Mouse (Mus musculus): ENCODE results near the gene Hist2h2bb. TPM values are rescaled to one million over a fixed set of nuclear protein-coding genes. Genes with fewer than 3 reads are reported as not detected.
"Not testable (repeated sequence)": the region's sequence is repeated elsewhere in the genome, so short reads cannot be mapped to it uniquely, and the experiment has no call there.

Gene Hist2h2bb
- polyA plus RNA-seq, 1 experiment = 5.4 TPM

DNA sequence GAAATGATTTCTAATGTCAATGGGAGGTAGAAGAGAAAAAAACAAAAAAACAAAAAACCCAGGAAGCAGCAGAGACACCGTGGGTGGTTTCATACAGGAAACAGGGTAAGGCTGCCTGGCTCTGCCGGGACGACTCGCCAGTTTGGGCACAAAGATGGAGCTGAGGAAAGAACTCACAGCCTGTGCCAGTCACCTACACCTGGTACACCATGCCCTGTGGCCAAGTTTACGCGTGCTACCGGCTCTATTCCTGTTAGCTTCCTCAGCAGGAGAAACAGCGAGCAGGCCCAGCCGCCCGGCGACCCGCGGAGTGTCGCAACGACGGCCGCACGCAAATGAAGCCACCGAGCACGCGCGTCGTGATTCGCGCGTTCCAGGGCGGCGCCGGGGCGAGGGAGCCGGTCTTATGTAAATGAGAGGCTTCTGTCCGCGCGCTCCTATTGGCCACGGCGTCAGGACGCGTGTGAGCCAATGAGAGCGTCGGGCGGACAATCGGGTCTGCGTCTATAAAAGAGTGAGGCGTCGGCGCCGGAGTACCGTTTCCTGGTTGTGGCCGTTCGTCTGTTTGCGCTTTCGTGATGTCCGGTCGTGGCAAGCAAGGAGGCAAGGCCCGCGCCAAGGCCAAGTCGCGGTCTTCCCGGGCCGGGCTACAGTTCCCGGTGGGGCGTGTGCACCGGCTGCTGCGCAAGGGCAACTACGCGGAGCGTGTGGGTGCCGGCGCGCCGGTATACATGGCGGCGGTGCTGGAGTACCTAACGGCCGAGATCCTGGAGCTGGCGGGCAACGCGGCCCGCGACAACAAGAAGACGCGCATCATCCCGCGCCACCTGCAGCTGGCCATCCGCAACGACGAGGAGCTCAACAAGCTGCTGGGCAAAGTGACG lies 24.3 kb upstream of the Hist2h2bb start, which contains the start of gene Hist2h2aa1:
Gene Hist2h2aa1, plus strand, starts transcription at position 495 of the 884 bp plus-strand sequence.
- Histone ChIP-seq H3K4me3 (replicated peaks; ENCODE audit: insufficient read depth, low read depth, low read length) (peak within 1 kb of the TSS; percentile 71), H3K4me1 (ENCODE audit: control insufficient read depth, insufficient read depth, low read length) (peaks cover 10% of the 10 kb centered on the region), H3K27ac (ENCODE audit: insufficient read depth, low read length) (peak within 1 kb of the TSS; percentile 93)
- not testable (repeated sequence) for H3K27me3 ChIP-seq (ENCODE audit: control insufficient read depth, insufficient read depth, low read length)
- TF ChIP-seq POLR2A (IDR thresholded peaks at IDR 0.05; ENCODE audit: borderline replicate concordance, insufficient read depth, low read length) = peak; percentile 58
- WGBS = under 1% methylated on average over 45 of the region's 88 CpGs
- DNase-seq = peak; percentile 92 to 93

DNA sequence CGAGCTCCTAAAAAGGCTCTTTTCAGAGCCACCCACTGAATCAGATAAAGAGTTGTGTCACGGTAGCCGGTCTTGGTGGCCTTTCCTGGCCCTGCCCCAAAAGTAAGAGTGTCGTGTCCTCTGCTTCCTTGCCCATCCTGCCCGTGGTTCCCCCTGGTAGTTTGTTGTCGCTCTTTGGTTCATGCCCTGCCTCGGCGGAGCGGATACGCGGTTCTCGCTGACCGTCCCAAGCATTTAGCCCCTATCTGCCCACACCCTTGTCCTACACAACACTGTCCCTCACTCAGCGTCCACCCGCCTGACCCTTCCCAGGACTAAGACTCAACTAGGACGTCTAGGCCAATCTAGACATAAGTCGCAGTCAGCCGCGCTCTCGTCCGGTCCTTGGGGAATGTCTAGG lies 23.5 kb upstream of the Hist2h2bb start:
- H3K4me3 ChIP-seq (replicated peaks; ENCODE audit: insufficient read depth, low read depth, low read length) = peak overlapping the region; percentile 71
- peaks cover 10% of the 10 kb centered on the region for H3K4me1 ChIP-seq (ENCODE audit: control insufficient read depth, insufficient read depth, low read length)
- H3K27me3 ChIP-seq (ENCODE audit: control insufficient read depth, insufficient read depth, low read length); DNase-seq: not testable (repeated sequence)
- H3K27ac ChIP-seq (ENCODE audit: insufficient read depth, low read length) = 0 out of 2 replicates have a peak overlapping the region, but pooled peaks have one; percentile 61
- WGBS = under 1% methylated on average over 10 of the region's 21 CpGs

DNA sequence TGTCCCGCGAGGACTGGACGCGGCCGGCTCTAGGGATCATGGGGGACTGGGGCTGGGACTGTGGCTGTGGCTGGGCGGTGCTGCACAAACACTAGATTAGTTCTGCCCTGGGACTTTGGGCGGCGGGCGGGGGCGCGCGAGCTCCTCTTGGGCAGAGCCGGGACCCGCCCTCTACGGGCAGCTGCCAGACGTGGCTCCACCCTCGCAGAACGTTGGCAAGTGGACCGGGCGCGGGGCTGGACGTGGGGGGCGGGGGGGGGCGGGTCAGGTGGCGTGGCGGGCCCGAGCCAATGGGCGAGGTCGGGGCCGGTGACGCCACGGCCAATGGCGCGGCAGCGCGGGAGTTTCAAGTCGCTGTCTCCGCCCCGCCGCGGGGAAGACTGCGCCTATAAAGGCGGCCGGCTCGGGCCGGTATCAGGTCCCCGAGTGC lies 23.1 kb upstream of the Hist2h2bb start, which contains the start of gene Hist2h3c1:
Gene Hist2h3c1, plus strand, starts transcription at position 259 of the 430 bp plus-strand sequence.
- Histone ChIP-seq H3K4me3 (replicated peaks; ENCODE audit: insufficient read depth, low read depth, low read length) (peak within 1 kb of the TSS; percentile 71), H3K27ac (ENCODE audit: insufficient read depth, low read length) (0 out of 2 replicates have a peak within 1 kb of the TSS, but pooled peaks have one; percentile 61), H3K4me1 (ENCODE audit: control insufficient read depth, insufficient read depth, low read length) (peaks cover 10% of the 10 kb centered on the region)
- peak in 1 of 2 experiments; percentile 33 for DNase-seq
- not testable (repeated sequence) for H3K27me3 ChIP-seq (ENCODE audit: control insufficient read depth, insufficient read depth, low read length)
- 0% methylated on average over 1 of the region's 47 CpGs for WGBS

DNA sequence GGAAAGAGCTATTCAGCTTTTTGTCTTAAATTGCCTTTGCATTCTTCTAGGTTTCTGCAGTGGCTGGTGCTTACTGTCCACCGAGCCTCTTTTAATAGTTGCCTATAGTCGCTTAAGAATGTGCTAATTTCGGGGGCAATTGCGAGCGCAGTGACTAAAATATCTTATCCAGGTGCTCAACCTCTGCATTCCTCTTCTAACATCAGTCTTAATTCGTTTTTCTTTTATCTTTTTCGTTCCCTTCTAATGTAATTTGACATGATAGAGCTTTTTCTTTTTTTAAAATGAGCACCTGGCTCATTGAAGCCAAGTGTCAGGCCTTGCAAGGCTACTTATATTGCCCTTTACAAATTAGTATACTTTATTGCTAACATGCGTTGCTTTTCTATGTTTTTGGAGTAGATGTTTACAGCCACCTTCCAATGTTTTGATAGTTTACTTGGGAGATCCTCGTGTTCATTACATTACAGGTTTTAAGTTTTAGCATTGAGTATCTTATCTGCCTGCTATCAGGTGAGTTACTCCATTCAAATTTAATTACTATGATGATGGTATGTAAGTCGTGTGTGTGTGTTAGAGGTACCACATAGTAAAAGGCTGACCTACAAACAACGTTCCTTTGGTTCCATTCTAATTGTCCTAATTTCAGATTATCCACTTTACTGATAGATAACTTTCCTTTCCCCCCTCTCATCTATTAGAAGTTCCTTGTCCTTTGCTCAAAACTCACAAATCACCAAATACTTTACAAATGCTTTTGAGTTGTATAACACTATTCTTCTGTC lies 22.0 kb upstream of the Hist2h2bb start:
- Histone ChIP-seq H3K4me3 (replicated peaks; ENCODE audit: insufficient read depth, low read depth, low read length) (no peak overlapping the region), H3K27ac (ENCODE audit: insufficient read depth, low read length) (no peak overlapping the region), H3K27me3 (ENCODE audit: control insufficient read depth, insufficient read depth, low read length) (no peaks in the 10 kb centered on the region), H3K4me1 (ENCODE audit: control insufficient read depth, insufficient read depth, low read length) (peaks cover 10% of the 10 kb centered on the region)
- no peak for DNase-seq
- 33% methylated on average over 11 of the region's 11 CpGs for WGBS
- TF ChIP-seq POLR2A (IDR thresholded peaks at IDR 0.05; ENCODE audit: borderline replicate concordance, insufficient read depth, low read length) (no peak), CTCF (IDR thresholded peaks at IDR 0.05; ENCODE audit: borderline replicate concordance, insufficient read depth, low read depth, low read length) (no peak)

DNA sequence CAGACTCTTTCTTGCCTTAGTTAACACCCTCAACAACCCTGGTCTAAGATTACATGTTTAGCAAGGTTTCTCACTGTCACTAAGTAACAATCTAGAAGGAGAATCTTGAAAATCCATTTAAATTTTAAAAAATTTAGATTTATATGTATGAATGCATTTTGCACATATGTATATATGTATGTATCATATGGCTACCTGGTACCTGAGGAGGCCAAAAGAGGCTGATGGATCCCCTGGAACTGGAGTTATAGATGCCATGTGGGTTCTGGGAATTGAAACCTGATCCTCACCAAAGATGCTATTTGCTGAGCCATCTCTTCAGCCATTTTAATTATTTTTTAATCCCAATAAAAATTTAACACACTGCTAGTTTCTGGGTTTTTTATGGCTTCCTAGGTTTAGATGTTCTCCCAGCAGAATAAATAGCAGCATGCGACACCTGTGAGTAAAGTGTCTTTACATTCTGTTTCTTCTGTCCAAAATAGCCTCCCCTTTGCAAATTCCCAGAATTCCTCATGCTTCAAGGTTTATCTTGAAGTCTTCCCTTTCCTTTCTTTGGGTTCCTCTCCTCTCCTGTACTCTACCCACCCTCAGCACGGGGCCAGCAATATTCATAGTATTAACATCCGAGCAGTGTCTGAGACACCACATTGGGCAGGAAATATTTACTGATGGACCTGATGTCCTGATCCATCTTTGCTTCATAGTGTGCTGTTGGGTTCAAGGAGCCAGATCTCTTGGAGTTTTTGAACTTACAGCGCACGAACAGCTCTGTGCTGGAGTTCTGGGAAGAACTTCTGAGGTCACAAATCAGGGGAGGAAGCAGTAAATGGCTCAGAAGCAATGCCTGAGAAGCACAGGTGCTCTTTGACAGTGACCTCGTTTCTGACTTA lies 21.2 kb upstream of the Hist2h2bb start:
- TF ChIP-seq CTCF (IDR thresholded peaks at IDR 0.05; ENCODE audit: borderline replicate concordance, insufficient read depth, low read depth, low read length) (no peak), POLR2A (IDR thresholded peaks at IDR 0.05; ENCODE audit: borderline replicate concordance, insufficient read depth, low read length) (no peak)
- WGBS = 55% methylated on average over 6 of the region's 6 CpGs
- Histone ChIP-seq H3K27me3 (ENCODE audit: control insufficient read depth, insufficient read depth, low read length) (no peaks in the 10 kb centered on the region), H3K27ac (ENCODE audit: insufficient read depth, low read length) (no peak overlapping the region), H3K4me3 (replicated peaks; ENCODE audit: insufficient read depth, low read depth, low read length) (no peak overlapping the region), H3K4me1 (ENCODE audit: control insufficient read depth, insufficient read depth, low read length) (peaks cover 10% of the 10 kb centered on the region)
- no peak for DNase-seq

DNA sequence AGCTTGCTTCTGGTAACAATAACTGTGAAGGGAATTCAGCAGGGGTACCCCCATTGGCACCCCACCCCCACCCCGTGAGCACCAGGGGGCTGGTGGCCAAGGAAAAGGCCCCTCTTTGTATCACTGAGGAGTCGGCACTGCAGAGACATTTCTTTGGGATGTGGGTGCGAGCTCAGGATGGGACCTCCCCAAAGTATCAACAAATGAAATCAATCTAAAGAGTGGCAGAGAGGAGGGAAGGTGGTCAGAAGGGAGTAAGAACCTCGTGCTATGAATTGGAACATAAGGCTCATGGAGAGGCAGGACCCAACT lies 20.6 kb upstream of the Hist2h2bb start:
- no peaks in the 10 kb centered on the region for H3K27me3 ChIP-seq (ENCODE audit: control insufficient read depth, insufficient read depth, low read length)
- WGBS = 52% methylated on average over 4 of the region's 4 CpGs
- H3K4me1 ChIP-seq (ENCODE audit: control insufficient read depth, insufficient read depth, low read length) = peaks cover 7% of the 10 kb centered on the region; the same call in 1 of the 2 replicates
- H3K4me3 ChIP-seq (replicated peaks; ENCODE audit: insufficient read depth, low read depth, low read length) = no peak overlapping the region
- DNase-seq = no peak
- no peak overlapping the region for H3K27ac ChIP-seq (ENCODE audit: insufficient read depth, low read length)
- no peak for TF ChIP-seq POLR2A (IDR thresholded peaks at IDR 0.05; ENCODE audit: borderline replicate concordance, insufficient read depth, low read length)
- no peak for TF ChIP-seq CTCF (IDR thresholded peaks at IDR 0.05; ENCODE audit: borderline replicate concordance, insufficient read depth, low read depth, low read length)

DNA sequence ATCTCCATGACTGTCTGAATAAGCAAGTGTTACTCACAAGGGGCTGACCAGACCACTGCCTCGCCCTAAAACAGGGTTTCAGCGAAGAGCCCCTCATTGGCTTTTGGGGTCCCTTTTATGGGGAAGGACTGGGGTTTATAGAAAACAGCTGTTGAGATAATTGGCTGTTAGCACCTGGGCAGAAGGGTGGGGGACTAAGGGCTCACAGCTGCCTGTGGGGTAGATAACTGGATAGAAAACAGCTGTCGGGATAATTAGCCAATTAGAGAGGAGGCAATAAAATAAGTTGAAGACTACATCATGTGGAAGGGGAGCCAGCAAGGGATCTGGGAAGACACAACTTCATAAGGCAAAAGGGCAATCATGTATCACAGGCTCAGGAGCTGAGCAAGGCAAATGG lies 18.7 kb upstream of the Hist2h2bb start:
- Histone ChIP-seq H3K4me3 (replicated peaks; ENCODE audit: insufficient read depth, low read depth, low read length) (no peak overlapping the region), H3K27ac (ENCODE audit: insufficient read depth, low read length) (no peak overlapping the region), H3K27me3 (ENCODE audit: control insufficient read depth, insufficient read depth, low read length) (no peaks in the 10 kb centered on the region), H3K4me1 (ENCODE audit: control insufficient read depth, insufficient read depth, low read length) (no peaks in the 10 kb centered on the region)
- no peak for DNase-seq
- TF ChIP-seq POLR2A (IDR thresholded peaks at IDR 0.05; ENCODE audit: borderline replicate concordance, insufficient read depth, low read length) = no peak
- TF ChIP-seq CTCF (IDR thresholded peaks at IDR 0.05; ENCODE audit: borderline replicate concordance, insufficient read depth, low read depth, low read length) = no peak
- WGBS = 87% methylated on average over 3 of the region's 3 CpGs
